Mouse (Mus musculus) lung, postnatal 0 days (tissue): ENCODE data around the gene Sfxn3. TPM values are rescaled to one million over a fixed set of nuclear protein-coding genes. Genes with fewer than 3 reads are reported as not detected.

ENCODE experiments used
- ATAC-seq: fragments of 200-750 bp; cut with Nextera tagmentation; 2 replicates; pipeline ENCODE4 v1.8.0; 2017; ENCODE audit warnings: moderate library complexity
- DNase-seq: peaks from one replicate; pipeline ENCODE4 v3.0.0-alpha.2; 2016; ENCODE audit warnings: low spot score
- H3K27ac ChIP-seq: fragments of 300-500 bp; sonication (generic); 2 replicates; pipeline ENCODE4 v1.5.1; 2014; ENCODE audit warnings: antibody characterized with exemption, mild to moderate bottlenecking, low read length, mixed read lengths
- H3K27me3 ChIP-seq: fragments of 300-500 bp; sonication (generic); replicated peaks from 2 replicates; pipeline ENCODE4 v1.6.1; 2014; ENCODE audit warnings: low read length, mixed read lengths; ENCODE audit not compliant: insufficient read depth
- H3K36me3 ChIP-seq: fragments of 300-500 bp; sonication (generic); 2 replicates; pipeline ENCODE4 v1.6.1; 2014; ENCODE audit warnings: low read length, mixed read lengths; ENCODE audit not compliant: insufficient read depth
- H3K4me1 ChIP-seq: fragments of 300-500 bp; sonication (generic); 2 replicates; pipeline ENCODE4 v1.6.1; 2014; ENCODE audit warnings: antibody characterized with exemption, low read depth, low read length, mixed read lengths; ENCODE audit not compliant: insufficient read depth
- H3K4me2 ChIP-seq: fragments of 300-500 bp; sonication (generic); replicated peaks from 2 replicates; pipeline ENCODE4 v1.6.1; 2014; ENCODE audit warnings: low read depth, mild to moderate bottlenecking, low read length, moderate library complexity, mixed read lengths
- H3K4me3 ChIP-seq: fragments of 300-500 bp; sonication (generic); 2 replicates; pipeline ENCODE4 v1.5.1; 2014; ENCODE audit warnings: low read depth, low read length
- H3K9ac ChIP-seq: fragments of 300-500 bp; sonication (generic); replicated peaks from 2 replicates; pipeline ENCODE4 v1.6.1; 2014; ENCODE audit warnings: low read depth, mild to moderate bottlenecking
- H3K9me3 ChIP-seq: fragments of 300-500 bp; sonication (generic); 2 replicates; pipeline ENCODE4 v1.6.1; 2016; ENCODE audit warnings: low read length, mixed read lengths
- CTCF ChIP-seq: IDR thresholded peaks from 2 replicates; pipeline ENCODE4 v1.5.1; 2016; ENCODE audit warnings: antibody characterized with exemption, mild to moderate bottlenecking
- EP300 ChIP-seq: IDR thresholded peaks from 2 replicates; pipeline ENCODE4 v1.6.1; 2016; ENCODE audit warnings: antibody characterized with exemption, mild to moderate bottlenecking, control low read depth
- WGBS: fragments of 180-500 bp; shearing (Covaris S2); extraction: QIAGEN DNeasy Blood & Tissue Kit; methylation state at CpG from one replicate; pipeline ENCODE4 v1.1.7; 2014; 5-methylcytosine and 5-hydroxymethylcytosine counted together
- polyA plus RNA-seq: library from polyadenylated mRNA; unstranded; fragments of >200 nt; fragmentation: Nextera tagmentation; extraction: Ambion mirVana; gene quantifications from 2 replicates; pipeline ENCODE4 v1.2.1, GENCODE M21; 2015

Gene Sfxn3
- polyA plus RNA-seq, 1 experiment from 2014 or later = 53.0 TPM

- H3K9ac ChIP-seq = no peak overlapping the region
- no peak overlapping the region for H3K27ac ChIP-seq
- H3K4me1 ChIP-seq = no peaks in the 10 kb centered on the region; the same call in 1 of the 2 replicates
- H3K27me3 ChIP-seq = peaks cover 28% of the 10 kb centered on the region
- DNase-seq (peak; percentile 65), ATAC-seq (peak; percentile 57)
- TF ChIP-seq EP300 = no peak
- TF ChIP-seq CTCF = peak; percentile 77
- no peak overlapping the region for H3K4me3 ChIP-seq
- no peaks in the 10 kb centered on the region for H3K36me3 ChIP-seq
- no peak overlapping the region for H3K4me2 ChIP-seq
- H3K9me3 ChIP-seq = no peaks in the 10 kb centered on the region
- WGBS = 44% methylated on average over 20 of the region's 20 CpGs
Measured at GRCm38 (mm10) chr19:45063565-45064292, 16.4 kb downstream of the Sfxn3 start.

- no peaks in the 10 kb centered on the region for H3K4me1 ChIP-seq
- WGBS = 9% methylated on average over 21 of the region's 21 CpGs
- TF ChIP-seq CTCF = no peak
- no peak for TF ChIP-seq EP300
- peaks cover 28% of the 10 kb centered on the region for H3K27me3 ChIP-seq
- no peaks in the 10 kb centered on the region for H3K9me3 ChIP-seq
- no peaks in the 10 kb centered on the region for H3K36me3 ChIP-seq
- H3K4me3 ChIP-seq = no peak overlapping the region
- no peak overlapping the region for H3K9ac ChIP-seq
- no peak overlapping the region for H3K4me2 ChIP-seq
- ATAC-seq (no peak), DNase-seq (no peak)
- no peak overlapping the region for H3K27ac ChIP-seq
Measured at GRCm38 (mm10) chr19:45065226-45065625, 17.9 kb downstream of the Sfxn3 start.

- DNase-seq = no peak
- no peak for TF ChIP-seq CTCF
- TF ChIP-seq EP300 = no peak
- no peaks in the 10 kb centered on the region for H3K9me3 ChIP-seq
- H3K27ac ChIP-seq = no peak overlapping the region
- no peak overlapping the region for H3K9ac ChIP-seq
- no peaks in the 10 kb centered on the region for H3K36me3 ChIP-seq
- no peak for ATAC-seq
- H3K4me3 ChIP-seq = no peak overlapping the region
- 28% methylated on average over 17 of the region's 17 CpGs for WGBS
- H3K4me2 ChIP-seq = no peak overlapping the region
- no peaks in the 10 kb centered on the region for H3K4me1 ChIP-seq
- H3K27me3 ChIP-seq = peaks cover 28% of the 10 kb centered on the region
Measured at GRCm38 (mm10) chr19:45067170-45067569, 19.9 kb downstream of the Sfxn3 start.

GRCm38 (mm10) chr19:45067758-45068510, 20.6 kb downstream of the Sfxn3 start:
- peaks cover 28% of the 10 kb centered on the region for H3K27me3 ChIP-seq
- WGBS = 76% methylated on average over 7 of the region's 7 CpGs
- H3K4me2 ChIP-seq = no peak overlapping the region
- no peaks in the 10 kb centered on the region for H3K36me3 ChIP-seq
- ATAC-seq = no peak
- TF ChIP-seq CTCF (no peak), EP300 (no peak)
- no peak overlapping the region for H3K9ac ChIP-seq
- H3K4me1 ChIP-seq = no peaks in the 10 kb centered on the region
- no peak overlapping the region for H3K4me3 ChIP-seq
- no peaks in the 10 kb centered on the region for H3K9me3 ChIP-seq
- DNase-seq = no peak
- no peak overlapping the region for H3K27ac ChIP-seq

GRCm38 (mm10) chr19:45073871-45074542, 26.7 kb downstream of the Sfxn3 start:
- H3K4me1 ChIP-seq = peaks cover 10% of the 10 kb centered on the region
- H3K4me2 ChIP-seq = peak overlapping the region; percentile 97
- peaks cover 27% of the 10 kb centered on the region for H3K27me3 ChIP-seq
- ATAC-seq = peak; percentile 55
- 8% methylated on average over 20 of the region's 20 CpGs for WGBS
- H3K4me3 ChIP-seq = peak overlapping the region; percentile 73
- TF ChIP-seq EP300 (no peak), CTCF (peak; percentile 86)
- peak overlapping the region; percentile 99 for H3K27ac ChIP-seq
- H3K36me3 ChIP-seq = no peaks in the 10 kb centered on the region
- H3K9me3 ChIP-seq = no peaks in the 10 kb centered on the region
- peak overlapping the region; percentile 95; the same call in 1 of the 2 replicates for H3K9ac ChIP-seq
- peak; percentile 94 for DNase-seq
